Mouse (Mus musculus): ENCODE measurements at regions not wholly inside any gene's neighbourhood (a gene's known extent, or its start where the extent isn't known, plus 50 kb on each side); places are given as distances from the start of the nearest gene placed in this dataset.

GRCm38 (mm10) chr10:20818548-20818947 lies 93.7 kb upstream of the Pde7b start:
- no peak for ATAC-seq (ENCODE audit: low FRiP score)
- Histone ChIP-seq H3K4me3 (ENCODE audit: low read depth, low read length) (no peak overlapping the region), H3K4me2 (replicated peaks; ENCODE audit: low read depth, low read length) (no peak overlapping the region), H3K36me3 (ENCODE audit: control insufficient read depth, insufficient read depth, low read length) (no peaks in the 10 kb centered on the region), H3K27me3 (ENCODE audit: control insufficient read depth, insufficient read depth, low read length) (no peaks in the 10 kb centered on the region), H3K9ac (ENCODE audit: low read depth, low read length) (no peak overlapping the region), H3K9me3 (ENCODE audit: control insufficient read depth, low read length) (no peaks in the 10 kb centered on the region), H3K27ac (ENCODE audit: low read depth, low read length) (no peak overlapping the region), H3K4me1 (replicated peaks; ENCODE audit: control insufficient read depth, insufficient read depth, low read length) (no peaks in the 10 kb centered on the region)
- DNase-seq (ENCODE audit: low spot score): no peak
- WGBS: 82% methylated on average over 4 of the region's 4 CpGs

GRCm38 (mm10) chr10:20799792-20800191 lies 74.9 kb upstream of the Pde7b start:
- DNase-seq (ENCODE audit: low spot score): no peak
- H3K27ac ChIP-seq (ENCODE audit: low read depth, low read length): no peak overlapping the region
- H3K36me3 ChIP-seq (ENCODE audit: control insufficient read depth, insufficient read depth, low read length): no peaks in the 10 kb centered on the region
- H3K9me3 ChIP-seq (ENCODE audit: control insufficient read depth, low read length): no peaks in the 10 kb centered on the region
- 73% methylated on average over 7 of the region's 7 CpGs for WGBS
- H3K4me1 ChIP-seq (replicated peaks; ENCODE audit: control insufficient read depth, insufficient read depth, low read length): no peaks in the 10 kb centered on the region
- no peaks in the 10 kb centered on the region for H3K27me3 ChIP-seq (ENCODE audit: control insufficient read depth, insufficient read depth, low read length)
- ATAC-seq (ENCODE audit: low FRiP score): no peak
- no peak overlapping the region for H3K9ac ChIP-seq (ENCODE audit: low read depth, low read length)
- H3K4me2 ChIP-seq (replicated peaks; ENCODE audit: low read depth, low read length): no peak overlapping the region
- H3K4me3 ChIP-seq (ENCODE audit: low read depth, low read length): no peak overlapping the region

- H3K9me3 ChIP-seq (ENCODE audit: control insufficient read depth, low read length): no peaks in the 10 kb centered on the region
These were observed 73.5 kb upstream of the Pde7b start for GRCm38 (mm10) chr10:20798400-20798799.

GRCm38 (mm10) chr10:20793956-20794355 lies 69.1 kb upstream of the Pde7b start:
- Histone ChIP-seq H3K27me3 (ENCODE audit: control insufficient read depth, insufficient read depth, low read length) (no peaks in the 10 kb centered on the region), H3K4me3 (ENCODE audit: low read depth, low read length) (no peak overlapping the region), H3K4me1 (replicated peaks; ENCODE audit: control insufficient read depth, insufficient read depth, low read length) (no peaks in the 10 kb centered on the region), H3K27ac (ENCODE audit: low read depth, low read length) (no peak overlapping the region), H3K9me3 (ENCODE audit: control insufficient read depth, low read length) (no peaks in the 10 kb centered on the region), H3K36me3 (ENCODE audit: control insufficient read depth, insufficient read depth, low read length) (no peaks in the 10 kb centered on the region), H3K9ac (ENCODE audit: low read depth, low read length) (no peak overlapping the region), H3K4me2 (replicated peaks; ENCODE audit: low read depth, low read length) (no peak overlapping the region)
- DNase-seq (ENCODE audit: low spot score) (no peak), ATAC-seq (ENCODE audit: low FRiP score) (no peak)
- 90% methylated on average over 6 of the region's 6 CpGs for WGBS

More at GRCm38 (mm10) chr10:20798400-20798799, 73.5 kb upstream of the Pde7b start:
- 96% methylated on average over 2 of the region's 2 CpGs for WGBS
- H3K27me3 ChIP-seq (ENCODE audit: control insufficient read depth, insufficient read depth, low read length): no peaks in the 10 kb centered on the region
- DNase-seq (ENCODE audit: low spot score) (no peak), ATAC-seq (ENCODE audit: low FRiP score) (no peak)
- H3K4me1 ChIP-seq (replicated peaks; ENCODE audit: control insufficient read depth, insufficient read depth, low read length): no peaks in the 10 kb centered on the region
- H3K27ac ChIP-seq (ENCODE audit: low read depth, low read length): no peak overlapping the region
- no peak overlapping the region for H3K9ac ChIP-seq (ENCODE audit: low read depth, low read length)
- no peaks in the 10 kb centered on the region for H3K36me3 ChIP-seq (ENCODE audit: control insufficient read depth, insufficient read depth, low read length)
- no peak overlapping the region for H3K4me3 ChIP-seq (ENCODE audit: low read depth, low read length)
- no peak overlapping the region for H3K4me2 ChIP-seq (replicated peaks; ENCODE audit: low read depth, low read length)

GRCm38 (mm10) chr10:20780946-20781345 lies 56.1 kb upstream of the Pde7b start:
- H3K36me3 ChIP-seq (ENCODE audit: control insufficient read depth, insufficient read depth, low read length): no peaks in the 10 kb centered on the region
- DNase-seq (ENCODE audit: low spot score) (no peak), ATAC-seq (ENCODE audit: low FRiP score) (no peak)
- no peak overlapping the region for H3K4me2 ChIP-seq (replicated peaks; ENCODE audit: low read depth, low read length)
- 96% methylated on average over 1 of the region's 1 CpGs for WGBS
- no peak overlapping the region for H3K4me3 ChIP-seq (ENCODE audit: low read depth, low read length)
- no peaks in the 10 kb centered on the region for H3K4me1 ChIP-seq (replicated peaks; ENCODE audit: control insufficient read depth, insufficient read depth, low read length)
- no peak overlapping the region for H3K27ac ChIP-seq (ENCODE audit: low read depth, low read length)
- H3K27me3 ChIP-seq (ENCODE audit: control insufficient read depth, insufficient read depth, low read length): no peaks in the 10 kb centered on the region
- no peak overlapping the region for H3K9ac ChIP-seq (ENCODE audit: low read depth, low read length)
- no peaks in the 10 kb centered on the region for H3K9me3 ChIP-seq (ENCODE audit: control insufficient read depth, low read length)

GRCm38 (mm10) chr10:20776640-20777413 lies 51.9 kb upstream of the Pde7b start:
- Histone ChIP-seq H3K4me2 (replicated peaks; ENCODE audit: low read depth, low read length) (no peak overlapping the region), H3K4me1 (replicated peaks; ENCODE audit: control insufficient read depth, insufficient read depth, low read length) (no peaks in the 10 kb centered on the region), H3K4me3 (ENCODE audit: low read depth, low read length) (no peak overlapping the region), H3K27me3 (ENCODE audit: control insufficient read depth, insufficient read depth, low read length) (no peaks in the 10 kb centered on the region), H3K9me3 (ENCODE audit: control insufficient read depth, low read length) (no peaks in the 10 kb centered on the region), H3K27ac (ENCODE audit: low read depth, low read length) (no peak overlapping the region), H3K36me3 (ENCODE audit: control insufficient read depth, insufficient read depth, low read length) (no peaks in the 10 kb centered on the region), H3K9ac (ENCODE audit: low read depth, low read length) (no peak overlapping the region)
- 89% methylated on average over 11 of the region's 11 CpGs for WGBS
- DNase-seq (ENCODE audit: low spot score) (no peak), ATAC-seq (ENCODE audit: low FRiP score) (no peak)

GRCm38 (mm10) chr10:20775731-20776429 lies 51.0 kb upstream of the Pde7b start:
- Histone ChIP-seq H3K9ac (ENCODE audit: low read depth, low read length) (no peak overlapping the region), H3K27me3 (ENCODE audit: control insufficient read depth, insufficient read depth, low read length) (no peaks in the 10 kb centered on the region), H3K4me3 (ENCODE audit: low read depth, low read length) (no peak overlapping the region), H3K9me3 (ENCODE audit: control insufficient read depth, low read length) (no peaks in the 10 kb centered on the region), H3K4me1 (replicated peaks; ENCODE audit: control insufficient read depth, insufficient read depth, low read length) (no peaks in the 10 kb centered on the region), H3K27ac (ENCODE audit: low read depth, low read length) (no peak overlapping the region), H3K4me2 (replicated peaks; ENCODE audit: low read depth, low read length) (no peak overlapping the region), H3K36me3 (ENCODE audit: control insufficient read depth, insufficient read depth, low read length) (no peaks in the 10 kb centered on the region)
- no peak for DNase-seq (ENCODE audit: low spot score)
- WGBS: 83% methylated on average over 3 of the region's 3 CpGs
- ATAC-seq (ENCODE audit: low FRiP score): no peak
